Mouse (Mus musculus) left cerebral cortex, adult 11 months (tissue): Measurements from ENCODE around the gene Txnl4b.
A peak's percentile ranks its signal among the peaks of the same experiment; 100 is the strongest.

Experiments
- DNase-seq: peaks from one replicate; pipeline ENCODE4 v3.0.0; 2022; ENCODE audit warnings: low spot score

Txnl4b gene

GRCm38 (mm10) chr8:109565498-109566333, at the start of gene Txnl4b, which contains the start of gene Dhx38:
TSS of gene Txnl4b (plus strand) at chr8:109565892.
TSS of gene Dhx38 (minus strand) at chr8:109565861.
- peak; percentile 99 for DNase-seq

GRCm38 (mm10) chr8:109524008-109524407, 41.7 kb upstream of the Txnl4b start:
- no peak for DNase-seq

- no peak for DNase-seq
These were observed 30.3 kb upstream of the Txnl4b start for GRCm38 (mm10) chr8:109535140-109535990.

- DNase-seq, result peak; percentile 70
These were observed 29.0 kb upstream of the Txnl4b start for GRCm38 (mm10) chr8:109536703-109537102.

GRCm38 (mm10) chr8:109542165-109542564, 23.5 kb upstream of the Txnl4b start:
- DNase-seq, result no peak

- peak; percentile 29 for DNase-seq
These were observed 22.8 kb upstream of the Txnl4b start for GRCm38 (mm10) chr8:109542748-109543519.

GRCm38 (mm10) chr8:109544049-109544448, 21.6 kb upstream of the Txnl4b start:
- no peak for DNase-seq

GRCm38 (mm10) chr8:109551663-109552062, 14.0 kb upstream of the Txnl4b start:
- no peak for DNase-seq

GRCm38 (mm10) chr8:109563881-109564280, 1.8 kb upstream of the Txnl4b start:
- DNase-seq, result no peak

- DNase-seq, result no peak
These were observed 926 bp upstream of the Txnl4b start for GRCm38 (mm10) chr8:109564766-109565165.

- no peak for DNase-seq
These were observed 5.4 kb downstream of the Txnl4b start for GRCm38 (mm10) chr8:109571139-109571538.

- DNase-seq, result no peak
These were observed 10.6 kb downstream of the Txnl4b start for GRCm38 (mm10) chr8:109576311-109576710.

- no peak for DNase-seq
These were observed 13.2 kb downstream of the Txnl4b start, which contains the start of gene Hp for GRCm38 (mm10) chr8:109578900-109579301. TSS of gene Hp (minus strand) at chr8:109579172.

GRCm38 (mm10) chr8:109584293-109584692, 18.6 kb downstream of the Txnl4b start:
- no peak for DNase-seq

- no peak for DNase-seq
These were observed 19.1 kb downstream of the Txnl4b start for GRCm38 (mm10) chr8:109584830-109585229.

GRCm38 (mm10) chr8:109585652-109586051, 20.0 kb downstream of the Txnl4b start:
- DNase-seq, result no peak

- DNase-seq, result no peak
These were observed 21.3 kb downstream of the Txnl4b start for GRCm38 (mm10) chr8:109586972-109587504.

- no peak for DNase-seq
These were observed 25.2 kb downstream of the Txnl4b start for GRCm38 (mm10) chr8:109590901-109591300.

GRCm38 (mm10) chr8:109591367-109591766, 25.7 kb downstream of the Txnl4b start:
- DNase-seq, result no peak

GRCm38 (mm10) chr8:109592164-109592563, 26.5 kb downstream of the Txnl4b start:
- no peak for DNase-seq

- DNase-seq, result no peak
These were observed 27.6 kb downstream of the Txnl4b start for GRCm38 (mm10) chr8:109593117-109593788.
